ENCODE assay signal across 16 mouse cellular contexts in the genomic region with DNA sequence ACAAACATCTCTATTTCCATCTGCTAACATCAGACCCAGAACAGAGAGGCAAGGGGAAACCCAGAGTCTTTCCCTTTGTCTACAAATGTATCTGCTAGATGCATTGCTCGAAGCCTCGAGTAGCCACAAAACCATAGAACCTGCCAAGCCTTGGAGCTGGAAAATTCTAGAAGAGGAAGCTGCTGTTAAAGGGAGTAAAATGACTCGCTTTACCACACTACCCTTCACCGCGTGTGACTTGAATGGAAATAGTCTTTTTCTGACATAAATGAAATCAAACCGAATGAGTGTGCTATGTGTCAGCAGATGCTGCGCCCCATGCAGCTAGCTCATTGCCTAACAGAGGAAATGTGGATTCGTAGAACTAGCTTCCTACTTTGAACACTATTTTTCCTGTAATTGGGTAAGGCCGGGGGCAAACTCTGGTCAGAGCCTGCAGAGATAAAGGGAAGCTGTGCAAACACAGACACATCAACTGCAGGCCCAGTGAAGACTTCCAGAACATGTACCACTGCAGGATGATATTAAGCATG.
A peak's percentile ranks its signal among the peaks of the same experiment; 100 is the strongest.
DNase-seq lines count a peak whose midpoint lies in the region; ATAC-seq and TF ChIP-seq lines count a peak whose summit lies in the region.
"Had no signal": no experiment of that assay in that cellular context is flagged by ENCODE, and none has a peak within 500 bp of the region (broad histone marks: within the 10 kb centered on the region; RNA-seq: fewer than 3 reads in every experiment).

No protein-coding gene starts in this region.

- no peak overlapping the region for H3K4me2 ChIP-seq in heart, postnatal 0 days (ENCODE audit: low read depth, low read length)
- H3K4me2 ChIP-seq in heart, embryonic 11.5 days = no peak overlapping the region
- no peak overlapping the region for H3K4me2 ChIP-seq in liver, postnatal 0 days (ENCODE audit: low read depth, low read length)
- H3K4me2 ChIP-seq: hindbrain, embryonic 14.5 days; midbrain, embryonic 15.5 days; stomach, embryonic 15.5 days had no signal

- 58% methylated on average over 9 of the region's 9 CpGs for WGBS in heart, postnatal 0 days
- WGBS in heart, embryonic 11.5 days (ENCODE audit: insufficient replicate concordance) = 55% methylated on average over 9 of the region's 9 CpGs
- WGBS in liver, postnatal 0 days (ENCODE audit: insufficient replicate concordance) = 20% methylated on average over 9 of the region's 9 CpGs

- H3K36me3 ChIP-seq in heart, postnatal 0 days (replicated peaks; ENCODE audit: control insufficient read depth, insufficient read depth, low read length) = no peaks in the 10 kb centered on the region
- H3K36me3 ChIP-seq in heart, embryonic 11.5 days (ENCODE audit: control insufficient read depth, insufficient read depth, low read length) = no peaks in the 10 kb centered on the region
- H3K36me3 ChIP-seq in liver, postnatal 0 days (replicated peaks; ENCODE audit: insufficient read depth, low read length) = no peaks in the 10 kb centered on the region
- H3K36me3 ChIP-seq: midbrain, embryonic 15.5 days; stomach, embryonic 15.5 days had no signal

- DNase-seq in heart, postnatal 0 days (ENCODE audit: low spot score) = peak; percentile 27
- DNase-seq in Muller cell, postnatal 12 days (ENCODE audit: inconsistent ontology term) = peak; percentile 26
- DNase-seq in liver, postnatal 0 days = peak; percentile 24
- no peak for DNase-seq in thymus, adult 18-20 months
- DNase-seq in cerebellum, adult 11 months = no peak
- DNase-seq in kidney, postnatal 14 days = no peak
- DNase-seq: adrenal gland, adult 8-10 months; cerebellum, postnatal 14 days; gastrocnemius, postnatal 14 days; kidney, postnatal 4 days; retina, postnatal 1 day had no signal

- H3K27me3 ChIP-seq in heart, postnatal 0 days (ENCODE audit: control insufficient read depth, insufficient read depth, low read length) = no peaks in the 10 kb centered on the region
- H3K27me3 ChIP-seq in heart, embryonic 11.5 days (ENCODE audit: control insufficient read depth, insufficient read depth, low read length) = no peaks in the 10 kb centered on the region
- H3K27me3 ChIP-seq in liver, postnatal 0 days (ENCODE audit: insufficient read depth, low read length) = no peaks in the 10 kb centered on the region
- H3K27me3 ChIP-seq: midbrain, embryonic 15.5 days; stomach, embryonic 15.5 days had no signal

- no peak for TF ChIP-seq EP300 in heart, postnatal 0 days (IDR thresholded peaks at IDR 0.05; ENCODE audit: low read depth)
- no peak for TF ChIP-seq EP300 in liver, postnatal 0 days (IDR thresholded peaks at IDR 0.05; ENCODE audit: low read depth)

- TF ChIP-seq CTCF in heart, postnatal 0 days (IDR thresholded peaks at IDR 0.05; ENCODE audit: low read depth) = no peak
- TF ChIP-seq CTCF in liver, postnatal 0 days (IDR thresholded peaks at IDR 0.05; ENCODE audit: low read depth) = no peak

- no peaks in the 10 kb centered on the region for H3K9me3 ChIP-seq in heart, postnatal 0 days (replicated peaks; ENCODE audit: control insufficient read depth, low read length)
- H3K9me3 ChIP-seq in heart, embryonic 11.5 days (replicated peaks; ENCODE audit: control insufficient read depth, low read length) = no peaks in the 10 kb centered on the region
- no peaks in the 10 kb centered on the region for H3K9me3 ChIP-seq in liver, postnatal 0 days (ENCODE audit: low read length)
- H3K9me3 ChIP-seq: midbrain, embryonic 15.5 days; stomach, embryonic 15.5 days had no signal

- no peak overlapping the region for H3K4me3 ChIP-seq in heart, postnatal 0 days (ENCODE audit: low read depth, low read length)
- H3K4me3 ChIP-seq in heart, embryonic 11.5 days (ENCODE audit: low read depth, low read length) = no peak overlapping the region
- no peak overlapping the region for H3K4me3 ChIP-seq in liver, postnatal 0 days (ENCODE audit: low read depth, low read length)
- H3K4me3 ChIP-seq: midbrain, embryonic 15.5 days; stomach, embryonic 15.5 days had no signal

- H3K4me1 ChIP-seq in heart, postnatal 0 days (ENCODE audit: control insufficient read depth, insufficient read depth) = no peaks in the 10 kb centered on the region
- H3K4me1 ChIP-seq in heart, embryonic 11.5 days (ENCODE audit: control insufficient read depth, insufficient read depth, low read length) = peaks cover 6% of the 10 kb centered on the region; the same call in 1 of the 2 replicates
- peaks cover 8% of the 10 kb centered on the region for H3K4me1 ChIP-seq in liver, postnatal 0 days (ENCODE audit: insufficient read depth)
- H3K4me1 ChIP-seq: midbrain, embryonic 15.5 days; stomach, embryonic 15.5 days had no signal

- H3K27ac ChIP-seq in heart, postnatal 0 days (ENCODE audit: low read depth) = no peak overlapping the region
- no peak overlapping the region for H3K27ac ChIP-seq in heart, embryonic 11.5 days (ENCODE audit: low read depth, low read length)
- no peak overlapping the region for H3K27ac ChIP-seq in liver, postnatal 0 days (ENCODE audit: low read depth)
- H3K27ac ChIP-seq: hindbrain, embryonic 14.5 days; midbrain, embryonic 15.5 days; stomach, embryonic 15.5 days had no signal

- ATAC-seq in heart, postnatal 0 days (ENCODE audit: insufficient read depth, low read depth) = no peak
- no peak for ATAC-seq in heart, embryonic 11.5 days (replicated peaks; ENCODE audit: insufficient number of reproducible peaks, low FRiP score, low TSS enrichment)
- ATAC-seq in liver, postnatal 0 days = peak; percentile 31; the same call in 1 of the 2 replicates
- peak; percentile 47 for ATAC-seq in neutrophil, adult 5-6 weeks (ENCODE audit: extremely low read depth, insufficient number of reproducible peaks, low FRiP score, poor library complexity, severe bottlenecking)
- ATAC-seq: midbrain, embryonic 15.5 days had no signal

- no peak overlapping the region for H3K9ac ChIP-seq in heart, postnatal 0 days (replicated peaks; ENCODE audit: low read depth, low read length)
- H3K9ac ChIP-seq in heart, embryonic 11.5 days (ENCODE audit: low read depth, low read length) = no peak overlapping the region
- no peak overlapping the region for H3K9ac ChIP-seq in liver, postnatal 0 days (replicated peaks)
- H3K9ac ChIP-seq: hindbrain, embryonic 14.5 days; midbrain, embryonic 15.5 days; stomach, embryonic 15.5 days had no signal

Comparison
In these comparisons a context has a peak if more than half of its experiments do, and no peak if none do; other contexts are left out.
1. ATAC-seq: peak in liver, postnatal 0 days (single experiment) and neutrophil, adult 5-6 weeks (single experiment); none in heart, postnatal 0 days (single experiment) and heart, embryonic 11.5 days (single experiment).
2. DNase-seq: peak in heart, postnatal 0 days (single experiment), Muller cell, postnatal 12 days (single experiment) and liver, postnatal 0 days (single experiment); none in thymus, adult 18-20 months (0 of 2), cerebellum, adult 11 months (single experiment) and kidney, postnatal 14 days (single experiment).